Mouse (Mus musculus) effector memory CD4-positive, alpha-beta T cell, adult 7 months (primary cell): ENCODE results near the gene Lce1l. TPM values are rescaled to one million over a fixed set of nuclear protein-coding genes. Genes with fewer than 3 reads are reported as not detected.

Source experiments
- polyA plus RNA-seq: library from polyadenylated mRNA; unstranded; fragments of 100-300 nt; shearing (Covaris generic); gene quantifications from one replicate; pipeline ENCODE4 v1.2.1, GENCODE M21; 2017

Gene Lce1l
- not detected for polyA plus RNA-seq

DNA sequence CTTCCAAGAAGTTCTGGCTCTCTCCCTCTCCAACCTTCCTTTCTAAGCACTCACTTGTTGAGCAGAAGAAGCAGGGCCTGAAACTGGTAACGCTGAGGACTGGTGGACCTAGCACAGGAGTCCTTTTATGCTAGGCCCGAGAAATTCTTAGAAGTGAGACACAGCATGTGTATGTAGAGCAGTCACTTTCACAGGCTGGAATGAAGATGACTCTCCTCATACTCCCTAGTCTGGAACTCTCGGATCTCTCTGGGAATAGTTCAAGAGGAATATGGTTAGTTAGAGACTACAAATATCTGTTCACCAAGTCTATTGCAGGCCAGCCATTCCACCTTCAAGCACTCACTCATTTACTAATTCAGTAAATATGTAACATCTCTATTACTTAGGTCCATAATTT, at the start of gene Lce1l:
Gene Lce1l (minus strand): TSS at position 101 of the 400 bp plus-strand sequence.

DNA sequence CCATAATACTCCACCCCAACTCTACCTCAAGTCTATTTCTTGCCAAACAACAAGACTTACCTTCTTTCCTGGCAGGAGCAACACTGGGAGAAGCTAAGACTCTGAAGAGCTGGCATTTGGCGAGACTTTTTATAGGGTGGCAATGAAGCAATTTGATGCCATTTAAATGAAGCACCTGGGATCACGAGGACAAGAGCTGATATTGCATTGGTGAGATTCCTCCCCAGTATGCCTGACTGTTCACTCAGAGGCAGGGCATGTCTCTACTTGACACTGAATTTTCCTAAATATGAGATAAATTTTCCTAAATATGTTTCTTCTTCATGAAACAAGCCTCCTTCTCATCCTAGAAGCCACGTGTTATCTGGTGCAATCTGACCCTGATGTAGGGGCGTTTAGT, 19.0 kb upstream of the Lce1l start, which contains the start of gene 2310050C09Rik:
Gene 2310050C09Rik (minus strand): TSS at position 101 of the 400 bp plus-strand sequence.

DNA sequence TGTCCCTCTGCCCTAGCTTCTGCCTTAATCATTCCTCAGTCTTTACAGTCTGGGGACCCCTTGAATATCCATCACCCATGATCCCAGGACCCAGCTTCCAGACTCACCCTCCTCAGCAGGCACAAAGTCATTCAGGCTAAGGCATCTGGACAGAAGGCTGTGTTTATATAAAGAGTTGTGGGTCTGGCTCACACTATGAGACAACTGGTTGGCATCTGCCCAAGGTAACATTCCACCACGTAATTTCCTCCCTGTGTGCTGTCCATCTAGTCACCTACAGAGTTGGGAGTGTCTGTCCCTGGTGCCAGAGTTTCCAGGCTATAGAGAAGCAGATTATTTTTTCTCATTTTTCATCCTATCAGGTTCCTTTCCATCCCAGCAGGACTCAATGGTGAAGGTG, 24.0 kb downstream of the Lce1l start, which contains the start of gene Kprp:
Gene Kprp (minus strand): TSS at position 140 of the 400 bp plus-strand sequence.

DNA sequence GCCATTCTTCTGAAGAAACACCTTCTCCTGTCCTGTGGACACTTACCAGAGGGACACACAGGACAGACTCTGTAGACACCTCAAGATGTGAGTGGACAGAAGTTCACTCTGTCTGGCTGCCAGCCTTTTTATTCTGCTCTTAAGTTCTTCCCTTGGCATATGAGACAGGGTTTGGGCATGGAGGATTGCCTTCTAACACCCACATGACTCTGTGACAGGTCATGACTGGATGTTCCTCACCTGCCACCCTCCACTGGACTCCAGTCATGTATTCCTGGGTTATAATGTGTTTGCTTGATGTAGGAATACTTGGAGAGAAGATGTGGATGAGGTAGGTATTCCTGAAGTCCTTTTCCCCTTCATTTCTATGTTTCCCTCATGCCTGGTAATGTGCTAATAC, 43.3 kb downstream of the Lce1l start, which contains the start of gene Lce1k:
Gene Lce1k (minus strand): TSS at position 101 of the 400 bp plus-strand sequence.

Other genes starting within 250 kb of the Lce1l start
- gene 2210017I01Rik, start 243.8 kb downstream of the Lce1l start, polyA plus RNA-seq: not detected
- gene Lce6a, start 229.6 kb downstream of the Lce1l start, polyA plus RNA-seq: not detected
- not detected for gene Lce1a1, start 203.0 kb downstream of the Lce1l start, polyA plus RNA-seq
- not detected for gene Lce1b, start 194.4 kb downstream of the Lce1l start, polyA plus RNA-seq
- not detected for gene Lce1a2, start 181.0 kb downstream of the Lce1l start, polyA plus RNA-seq
- not detected for gene Lce1c, start 172.0 kb downstream of the Lce1l start, polyA plus RNA-seq
- not detected for gene Lce1d, start 164.1 kb downstream of the Lce1l start, polyA plus RNA-seq
- not detected for gene Lce1e, start 142.2 kb downstream of the Lce1l start, polyA plus RNA-seq
- not detected for gene Lce1f, start 130.9 kb downstream of the Lce1l start, polyA plus RNA-seq
- gene Gm38119, start 112.2 kb downstream of the Lce1l start, polyA plus RNA-seq: not detected
- not detected for gene Lce1g, start 98.9 kb downstream of the Lce1l start, polyA plus RNA-seq
- not detected for gene Lce1h, start 86.2 kb downstream of the Lce1l start, polyA plus RNA-seq
- gene Lce1i, start 72.4 kb downstream of the Lce1l start, polyA plus RNA-seq: not detected
- not detected for gene Lce1j, start 60.8 kb downstream of the Lce1l start, polyA plus RNA-seq
- gene Lce1k, start 43.4 kb downstream of the Lce1l start, polyA plus RNA-seq: not detected
- not detected for gene Kprp, start 24.0 kb downstream of the Lce1l start, polyA plus RNA-seq
- gene 2310050C09Rik, start 18.9 kb upstream of the Lce1l start, polyA plus RNA-seq: not detected
- gene Lce3a, start 74.9 kb upstream of the Lce1l start, polyA plus RNA-seq: not detected
- gene Lce3b, start 81.7 kb upstream of the Lce1l start, polyA plus RNA-seq: not detected
- not detected for gene Lce3c, start 93.2 kb upstream of the Lce1l start, polyA plus RNA-seq
- gene Lce3d, start 106.1 kb upstream of the Lce1l start, polyA plus RNA-seq: not detected
- gene Lce3e, start 115.8 kb upstream of the Lce1l start, polyA plus RNA-seq: not detected
- gene Lce3f, start 140.9 kb upstream of the Lce1l start, polyA plus RNA-seq: not detected
- not detected for gene Crct1, start 164.4 kb upstream of the Lce1l start, polyA plus RNA-seq
- not detected for gene Lce1m, start 167.8 kb upstream of the Lce1l start, polyA plus RNA-seq
- gene Gm4858, start 217.5 kb upstream of the Lce1l start, polyA plus RNA-seq: not detected